Mouse (Mus musculus) kidney, postnatal 0 days (tissue): ENCODE results near the gene Zcchc24. TPM values are rescaled to one million over a fixed set of nuclear protein-coding genes. Genes with fewer than 3 reads are reported as not detected.

ENCODE experiments used
- ATAC-seq: fragments of 200-750 bp; cut with Nextera tagmentation; replicated peaks from 2 replicates; pipeline ENCODE4 v1.8.0; 2017; ENCODE audit warnings: low read depth, moderate number of reproducible peaks, moderate TSS enrichment, moderate library complexity; ENCODE audit not compliant: low FRiP score
- DNase-seq: peaks from one replicate; pipeline ENCODE4 v3.0.0-alpha.2; 2016; ENCODE audit warnings: low spot score
- H3K27ac ChIP-seq: fragments of 300-500 bp; sonication (generic); 2 replicates; pipeline ENCODE4 v1.5.1; 2014; ENCODE audit warnings: mild to moderate bottlenecking
- H3K27me3 ChIP-seq: fragments of 300-500 bp; sonication (generic); 2 replicates; pipeline ENCODE4 v1.6.1; 2014; ENCODE audit warnings: low read length, mixed read lengths; ENCODE audit not compliant: insufficient read depth
- H3K36me3 ChIP-seq: fragments of 300-500 bp; sonication (generic); 2 replicates; pipeline ENCODE4 v1.6.1; 2014; ENCODE audit warnings: low read length, mixed read lengths; ENCODE audit not compliant: insufficient read depth
- H3K4me1 ChIP-seq: fragments of 300-500 bp; sonication (generic); replicated peaks from 2 replicates; pipeline ENCODE4 v1.6.1; 2014; ENCODE audit warnings: antibody characterized with exemption, low read length, mixed read lengths; ENCODE audit not compliant: insufficient read depth
- H3K4me2 ChIP-seq: fragments of 300-500 bp; sonication (generic); 2 replicates; pipeline ENCODE4 v1.6.1; 2014; ENCODE audit warnings: mild to moderate bottlenecking, low read length, moderate library complexity, mixed read lengths
- H3K4me3 ChIP-seq: fragments of 300-500 bp; sonication (generic); replicated peaks from 2 replicates; pipeline ENCODE4 v1.5.1; 2014; ENCODE audit warnings: low read depth, low read length
- H3K9ac ChIP-seq: fragments of 300-500 bp; sonication (generic); 2 replicates; pipeline ENCODE4 v1.6.1; 2014; ENCODE audit warnings: low read depth, low read length
- H3K9me3 ChIP-seq: fragments of 300-500 bp; sonication (generic); replicated peaks from 2 replicates; pipeline ENCODE4 v1.6.1; 2016; ENCODE audit warnings: low read length, inconsistent platforms, mixed read lengths
- CTCF ChIP-seq: IDR thresholded peaks from 2 replicates; pipeline ENCODE4 v1.5.1; 2016; ENCODE audit warnings: antibody characterized with exemption, low read depth, mild to moderate bottlenecking, moderate library complexity
- WGBS: fragments of 180-500 bp; shearing (Covaris S2); extraction: QIAGEN DNeasy Blood & Tissue Kit; methylation state at CpG from one replicate; pipeline ENCODE4 v1.1.7; 2014; 5-methylcytosine and 5-hydroxymethylcytosine counted together
- polyA plus RNA-seq: library from polyadenylated mRNA; unstranded; fragments of >200 nt; fragmentation: Nextera tagmentation; extraction: Ambion mirVana; gene quantifications from 2 replicates; pipeline ENCODE4 v1.2.1, GENCODE M21; 2015

Zcchc24 gene
- polyA plus RNA-seq, 1 experiment from 2014 or later: 15.9 TPM

DNA sequence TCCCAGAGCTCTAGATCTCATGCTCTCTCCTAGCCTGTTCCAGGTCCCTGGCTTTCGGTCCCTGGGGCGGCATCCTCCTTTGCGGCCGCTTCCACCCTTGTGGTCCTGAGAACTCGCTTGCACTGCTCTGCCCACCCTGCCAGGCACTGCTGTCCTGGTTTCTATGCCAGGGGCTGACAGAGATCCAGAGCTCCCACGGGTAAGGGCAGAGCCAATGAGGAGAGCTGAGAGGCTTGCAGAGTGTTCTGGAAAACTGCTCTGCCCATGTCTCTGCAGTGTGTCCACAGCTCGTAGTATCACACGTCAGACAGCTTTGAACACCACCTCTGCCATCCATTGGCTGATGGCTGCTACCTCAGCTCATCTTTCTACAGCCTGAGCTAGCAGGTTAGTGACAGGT, 51.1 kb downstream of the Zcchc24 start:
- Histone ChIP-seq H3K27me3 (no peaks in the 10 kb centered on the region), H3K4me1 (peaks cover 22% of the 10 kb centered on the region), H3K4me3 (no peak overlapping the region), H3K36me3 (no peaks in the 10 kb centered on the region), H3K4me2 (no peak overlapping the region), H3K9ac (no peak overlapping the region), H3K27ac (peak overlapping the region; percentile 77; the same call in 1 of the 2 replicates), H3K9me3 (no peaks in the 10 kb centered on the region)
- ATAC-seq (no peak), DNase-seq (no peak)
- no peak for TF ChIP-seq CTCF
- WGBS: 80% methylated on average over 8 of the region's 8 CpGs

DNA sequence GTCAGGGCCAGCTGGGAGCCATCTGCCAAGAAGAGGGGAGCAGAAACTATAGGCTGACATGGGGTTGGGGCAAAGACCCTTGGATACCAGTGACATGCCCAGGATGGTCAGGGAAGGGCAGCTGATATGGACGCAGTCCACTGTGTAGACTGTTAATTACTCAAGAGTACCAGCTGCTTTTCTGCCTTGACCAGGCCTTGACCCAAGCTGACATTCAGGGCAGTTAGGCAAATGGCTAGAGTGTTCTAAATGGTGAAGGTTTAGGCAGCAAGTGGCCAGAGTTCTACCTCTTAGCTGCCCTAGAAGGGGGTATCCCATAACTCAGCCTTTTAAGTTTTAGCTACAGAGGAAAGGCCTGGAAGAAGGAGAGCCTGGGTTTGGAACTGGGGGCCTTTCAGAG, 52.3 kb downstream of the Zcchc24 start:
- no peak overlapping the region for H3K4me2 ChIP-seq
- no peak overlapping the region for H3K27ac ChIP-seq
- no peak for TF ChIP-seq CTCF
- ATAC-seq: no peak
- 37% methylated on average over 1 of the region's 1 CpGs for WGBS
- peaks cover 27% of the 10 kb centered on the region for H3K4me1 ChIP-seq
- H3K36me3 ChIP-seq: no peaks in the 10 kb centered on the region
- H3K27me3 ChIP-seq: no peaks in the 10 kb centered on the region
- H3K4me3 ChIP-seq: no peak overlapping the region
- no peak overlapping the region for H3K9ac ChIP-seq
- H3K9me3 ChIP-seq: no peaks in the 10 kb centered on the region
- no peak for DNase-seq

DNA sequence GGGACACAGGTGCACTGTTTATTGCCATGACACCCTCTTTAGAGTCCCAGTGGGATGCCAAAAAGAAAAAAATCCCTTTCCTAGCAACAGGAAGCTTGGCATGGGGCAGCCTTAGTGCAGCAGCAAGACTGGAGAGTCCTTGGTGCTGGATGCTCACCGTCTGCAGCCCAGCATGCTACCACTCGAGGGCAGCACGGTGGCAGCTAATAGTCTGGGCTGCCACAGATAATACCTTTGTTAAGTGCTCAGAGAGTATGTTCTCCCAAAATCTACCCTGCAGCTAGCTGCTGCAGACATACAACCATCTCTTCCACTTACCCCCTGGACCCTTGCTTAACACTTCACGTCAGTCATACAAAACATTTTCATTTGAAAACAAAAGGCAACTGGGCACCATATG, 55.4 kb downstream of the Zcchc24 start:
- Histone ChIP-seq H3K4me1 (peaks cover 36% of the 10 kb centered on the region), H3K4me2 (no peak overlapping the region), H3K27me3 (no peaks in the 10 kb centered on the region), H3K9ac (no peak overlapping the region), H3K27ac (no peak overlapping the region), H3K4me3 (no peak overlapping the region), H3K9me3 (no peaks in the 10 kb centered on the region), H3K36me3 (no peaks in the 10 kb centered on the region)
- DNase-seq: peak; percentile 52
- no peak for ATAC-seq
- peak; percentile 62 for TF ChIP-seq CTCF
- 40% methylated on average over 4 of the region's 4 CpGs for WGBS

DNA sequence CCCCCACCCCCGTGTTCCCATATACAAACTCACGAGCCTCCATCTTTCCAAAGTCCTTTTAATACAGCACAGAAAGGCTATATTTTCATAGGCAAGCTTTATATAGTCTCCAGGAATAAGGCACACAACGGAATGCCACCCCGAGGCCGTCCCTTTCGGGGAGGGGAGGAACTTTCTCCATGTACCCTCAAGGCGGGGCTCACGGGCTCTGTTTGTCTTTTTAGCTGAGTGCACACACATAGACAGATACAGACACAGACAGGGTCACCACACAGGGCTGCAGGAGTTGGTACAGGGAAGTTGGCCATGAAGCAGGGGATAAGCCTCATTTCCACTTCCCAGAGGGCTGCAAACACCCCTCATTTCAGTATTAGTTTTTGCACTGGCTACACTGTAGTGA, 57.2 kb downstream of the Zcchc24 start:
- peak; percentile 36 for DNase-seq
- Histone ChIP-seq H3K27me3 (no peaks in the 10 kb centered on the region), H3K4me3 (no peak overlapping the region), H3K9ac (no peak overlapping the region), H3K9me3 (no peaks in the 10 kb centered on the region), H3K36me3 (no peaks in the 10 kb centered on the region), H3K4me1 (peaks cover 24% of the 10 kb centered on the region), H3K27ac (0 out of 2 replicates have a peak overlapping the region, but pooled peaks have one; percentile 6), H3K4me2 (no peak overlapping the region)
- ATAC-seq: no peak
- no peak for TF ChIP-seq CTCF
- WGBS: 28% methylated on average over 8 of the region's 8 CpGs

DNA sequence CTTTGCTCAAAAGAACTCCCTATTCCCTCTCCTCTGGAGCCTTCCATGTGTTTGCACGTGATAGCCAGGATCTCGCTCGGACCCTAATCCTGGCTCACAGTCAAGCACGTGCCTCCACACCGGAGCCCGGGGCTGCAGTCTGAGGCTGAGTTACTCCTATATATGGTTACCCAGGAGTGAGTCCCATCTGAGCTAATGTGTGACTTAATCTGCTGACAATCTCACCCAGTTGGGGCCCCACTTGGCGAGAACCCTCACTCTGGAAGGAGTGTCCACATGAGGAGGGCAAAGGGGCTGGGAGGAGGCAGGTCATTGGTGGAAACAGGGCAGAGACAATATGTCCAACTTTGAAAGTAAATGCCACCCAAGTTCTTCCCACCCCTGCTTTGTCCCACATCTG, 57.7 kb downstream of the Zcchc24 start:
- TF ChIP-seq CTCF: no peak
- no peak overlapping the region for H3K4me3 ChIP-seq
- 21% methylated on average over 7 of the region's 7 CpGs for WGBS
- no peak overlapping the region for H3K4me2 ChIP-seq
- no peaks in the 10 kb centered on the region for H3K9me3 ChIP-seq
- no peaks in the 10 kb centered on the region for H3K27me3 ChIP-seq
- peaks cover 24% of the 10 kb centered on the region for H3K4me1 ChIP-seq
- 0 out of 2 replicates have a peak overlapping the region, but pooled peaks have one; percentile 25 for H3K27ac ChIP-seq
- DNase-seq (no peak), ATAC-seq (peak; percentile 21; the same call in 1 of the 2 replicates)
- H3K9ac ChIP-seq: no peak overlapping the region
- no peaks in the 10 kb centered on the region for H3K36me3 ChIP-seq

DNA sequence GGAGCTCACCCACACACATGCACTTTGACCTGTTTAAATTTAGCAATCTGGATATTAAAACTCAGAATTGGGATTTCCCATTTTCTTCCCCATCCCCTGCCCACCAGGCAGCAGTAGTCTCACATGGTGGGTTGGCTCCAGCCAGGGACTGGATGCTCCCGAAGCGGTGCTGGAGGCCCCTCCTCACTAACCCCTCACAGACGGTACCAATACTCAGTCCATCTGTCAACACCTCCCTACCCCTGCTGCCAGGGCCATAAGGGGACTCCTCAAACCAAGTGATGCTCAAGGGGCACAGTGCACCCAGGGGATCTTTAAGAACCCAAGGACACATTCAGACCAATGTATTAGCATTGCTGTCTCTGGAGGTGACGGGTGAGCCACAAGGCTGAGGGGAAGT, 58.2 kb downstream of the Zcchc24 start:
- no peaks in the 10 kb centered on the region for H3K27me3 ChIP-seq
- H3K36me3 ChIP-seq: no peaks in the 10 kb centered on the region
- no peak overlapping the region for H3K9ac ChIP-seq
- WGBS: 53% methylated on average over 4 of the region's 4 CpGs
- peak overlapping the region; percentile 25; the same call in 1 of the 2 replicates for H3K27ac ChIP-seq
- no peak for DNase-seq
- no peak overlapping the region for H3K4me2 ChIP-seq
- no peaks in the 10 kb centered on the region for H3K9me3 ChIP-seq
- no peak overlapping the region for H3K4me3 ChIP-seq
- no peak for ATAC-seq
- TF ChIP-seq CTCF: no peak
- peaks cover 24% of the 10 kb centered on the region for H3K4me1 ChIP-seq

DNA sequence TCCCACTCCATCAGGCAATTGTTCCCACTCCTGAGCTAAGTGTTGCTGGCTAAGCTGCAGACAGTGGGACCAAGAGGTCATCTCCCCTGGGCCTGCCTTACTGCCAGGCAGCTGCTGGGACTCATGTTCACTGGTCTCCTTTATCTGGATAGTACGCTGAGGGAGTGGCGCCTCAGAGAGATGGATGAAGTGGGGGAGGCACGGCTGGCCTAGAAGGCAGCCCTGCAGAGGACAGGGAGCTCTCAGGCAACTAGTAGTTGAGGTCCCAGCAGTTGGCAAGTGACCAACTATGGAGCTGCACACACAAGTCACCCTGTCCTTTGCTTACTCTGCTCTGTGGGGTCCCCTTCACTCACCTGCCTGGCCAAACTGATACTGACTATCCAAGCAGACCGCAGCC, 58.8 kb downstream of the Zcchc24 start:
- no peaks in the 10 kb centered on the region for H3K9me3 ChIP-seq
- no peak overlapping the region for H3K9ac ChIP-seq
- ATAC-seq: no peak
- H3K4me1 ChIP-seq: peaks cover 24% of the 10 kb centered on the region
- no peak overlapping the region for H3K4me2 ChIP-seq
- TF ChIP-seq CTCF: no peak
- no peaks in the 10 kb centered on the region for H3K36me3 ChIP-seq
- H3K27me3 ChIP-seq: no peaks in the 10 kb centered on the region
- H3K27ac ChIP-seq: no peak overlapping the region
- WGBS: 33% methylated on average over 4 of the region's 4 CpGs
- no peak overlapping the region for H3K4me3 ChIP-seq
- DNase-seq: peak; percentile 60
